Comparison of ENCODE assay signal across 8 mouse cellular contexts in the genomic region with DNA sequence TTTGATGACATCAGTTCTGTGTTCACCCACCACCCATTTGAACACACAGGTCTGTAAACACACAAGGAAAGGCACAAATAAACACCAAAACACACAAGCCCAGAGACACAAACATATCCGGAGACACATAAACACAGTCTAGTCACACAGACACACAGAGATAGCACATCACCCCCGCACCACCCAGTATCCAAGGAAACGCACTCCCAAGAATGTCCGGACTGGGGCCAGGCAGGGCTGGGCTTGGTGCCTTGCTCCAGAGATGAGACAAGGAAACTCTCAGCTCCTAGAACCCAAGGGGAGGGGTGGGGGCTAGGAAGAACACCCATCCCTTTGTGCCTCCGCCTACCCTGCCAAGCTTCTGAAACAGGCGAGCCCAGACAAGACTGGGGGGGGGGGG. TPM values are rescaled to one million over a fixed set of nuclear protein-coding genes. Genes with fewer than 3 reads are reported as not detected.
A peak's percentile ranks its signal among the peaks of the same experiment; 100 is the strongest.
DNase-seq lines count a peak whose midpoint lies in the region; ATAC-seq lines count a peak whose summit lies in the region.

No protein-coding gene starts in this region.

- 0 out of 2 replicates have a peak overlapping the region, but pooled peaks have one; percentile 10 for H3K27ac ChIP-seq in hindbrain, embryonic 11.5 days (ENCODE audit: low read depth, low read length)
- peak overlapping the region; percentile 81 for H3K27ac ChIP-seq in lung, embryonic 16.5 days (ENCODE audit: low read length)

- H3K4me1 ChIP-seq in hindbrain, embryonic 11.5 days (replicated peaks; ENCODE audit: control insufficient read depth, insufficient read depth, low read length) = peaks cover 16% of the 10 kb centered on the region; the same call in 1 of the 2 replicates
- peaks cover 54% of the 10 kb centered on the region for H3K4me1 ChIP-seq in lung, embryonic 16.5 days (replicated peaks; ENCODE audit: control insufficient read depth, insufficient read depth, low read length)

- DNase-seq in adrenal gland, postnatal 36 days = peak; percentile 47 to 71
- no peak for DNase-seq in adrenal gland, adult 18-20 months (ENCODE audit: low spot score in 2 of 2)
- DNase-seq in retina, postnatal 1 day = peak; percentile 29
- no peak for DNase-seq in retina, embryonic 14.5 days (ENCODE audit: low spot score)
- DNase-seq in hindbrain, embryonic 11.5 days (ENCODE audit: low spot score) = peak; percentile 41
- DNase-seq in testis, postnatal 10 days (ENCODE audit: low spot score) = peak; percentile 55

- no peak overlapping the region for H3K4me2 ChIP-seq in hindbrain, embryonic 11.5 days (replicated peaks; ENCODE audit: low read depth, low read length)
- no peak overlapping the region for H3K4me2 ChIP-seq in lung, embryonic 16.5 days (ENCODE audit: low read depth, low read length)

- WGBS in hindbrain, embryonic 11.5 days = 44% methylated on average over 6 of the region's 6 CpGs
- 27% methylated on average over 6 of the region's 6 CpGs for WGBS in lung, embryonic 16.5 days

- H3K4me3 ChIP-seq in hindbrain, embryonic 11.5 days (ENCODE audit: low read depth, low read length) = no peak overlapping the region
- H3K4me3 ChIP-seq in lung, embryonic 16.5 days (ENCODE audit: low read length) = no peak overlapping the region

- H3K27me3 ChIP-seq in hindbrain, embryonic 11.5 days (ENCODE audit: control insufficient read depth, insufficient read depth, low read length) = no peaks in the 10 kb centered on the region
- H3K27me3 ChIP-seq in lung, embryonic 16.5 days (ENCODE audit: control insufficient read depth, insufficient read depth, low read depth, low read length) = no peaks in the 10 kb centered on the region

- H3K36me3 ChIP-seq in hindbrain, embryonic 11.5 days (ENCODE audit: control insufficient read depth, insufficient read depth, low read length) = no peaks in the 10 kb centered on the region
- no peaks in the 10 kb centered on the region for H3K36me3 ChIP-seq in lung, embryonic 16.5 days (ENCODE audit: control insufficient read depth, insufficient read depth, low read length)

- H3K9me3 ChIP-seq in hindbrain, embryonic 11.5 days (ENCODE audit: control insufficient read depth, low read length) = no peaks in the 10 kb centered on the region
- no peaks in the 10 kb centered on the region for H3K9me3 ChIP-seq in lung, embryonic 16.5 days (ENCODE audit: control insufficient read depth, low read length)

- H3K9ac ChIP-seq in hindbrain, embryonic 11.5 days (ENCODE audit: low read depth, low read length) = no peak overlapping the region
- no peak overlapping the region; the same call in 1 of the 2 replicates for H3K9ac ChIP-seq in lung, embryonic 16.5 days (ENCODE audit: low read length)

- ATAC-seq in hindbrain, embryonic 11.5 days (ENCODE audit: low FRiP score) = no peak
- peak; percentile 54; the same call in 1 of the 2 replicates for ATAC-seq in lung, embryonic 16.5 days (ENCODE audit: low read depth)
- ATAC-seq in megakaryocyte, adult 5-6 weeks (ENCODE audit: poor library complexity, severe bottlenecking) = no peak

RNA-seq across cellular contexts. Expression of gene Phldb1, which starts 10.8 kb away (rescaled TPM):
- 10 to 100 TPM; 41.2 to 48.9 TPM for total RNA-seq in adrenal gland, postnatal 36 days (2021)
- total RNA-seq in adrenal gland, adult 18-20 months (2021) = 10 to 100 TPM; 24.1 to 60.8 TPM
- 36.0 and 36.3 TPM in 2 replicates for polyA plus RNA-seq in hindbrain, embryonic 11.5 days (2014; fragmentation: Nextera tagmentation; extraction: Ambion mirVana)
- polyA plus RNA-seq in lung, embryonic 16.5 days (2015; fragmentation: Nextera tagmentation; extraction: Ambion mirVana) = 26.4 and 28.1 TPM in 2 replicates
- 0.76 and 2.1 TPM in 2 replicates for total RNA-seq in megakaryocyte, adult 5-6 weeks (2015)
- total RNA-seq in megakaryocyte, adult 5-6 weeks (2017) = 2.0 and 2.6 TPM in 2 replicates

RNA-seq across cellular contexts. Expression of gene Arcn1, which starts 43.4 kb away (rescaled TPM):
- 100 to 1,000 TPM; 173 to 185 TPM for total RNA-seq in adrenal gland, postnatal 36 days (2021)
- 100 to 1,000 TPM; 139 to 168 TPM for total RNA-seq in adrenal gland, adult 18-20 months (2021)
- 198 and 204 TPM in 2 replicates for polyA plus RNA-seq in hindbrain, embryonic 11.5 days (2014; fragmentation: Nextera tagmentation; extraction: Ambion mirVana)
- polyA plus RNA-seq in lung, embryonic 16.5 days (2015; fragmentation: Nextera tagmentation; extraction: Ambion mirVana) = 190 and 201 TPM in 2 replicates
- 126 and 151 TPM in 2 replicates for total RNA-seq in megakaryocyte, adult 5-6 weeks (2015)
- 165 and 172 TPM in 2 replicates for total RNA-seq in megakaryocyte, adult 5-6 weeks (2017)

RNA-seq across cellular contexts. Expression of gene Ift46, which starts 43.5 kb away (rescaled TPM):
- 10 to 100 TPM; 68.9 to 97.6 TPM for total RNA-seq in adrenal gland, postnatal 36 days (2021)
- 10 to 100 TPM; 54.0 to 57.6 TPM for total RNA-seq in adrenal gland, adult 18-20 months (2021)
- polyA plus RNA-seq in hindbrain, embryonic 11.5 days (2014; fragmentation: Nextera tagmentation; extraction: Ambion mirVana) = 142 and 154 TPM in 2 replicates
- 99.1 and 112 TPM in 2 replicates for polyA plus RNA-seq in lung, embryonic 16.5 days (2015; fragmentation: Nextera tagmentation; extraction: Ambion mirVana)
- 38.5 and 53.7 TPM in 2 replicates for total RNA-seq in megakaryocyte, adult 5-6 weeks (2015)
- 27.6 and 40.8 TPM in 2 replicates for total RNA-seq in megakaryocyte, adult 5-6 weeks (2017)

RNA-seq across cellular contexts. Expression of gene Treh, which starts 51.2 kb away (rescaled TPM):
- total RNA-seq in adrenal gland, postnatal 36 days (2021) = not detected
- total RNA-seq in adrenal gland, adult 18-20 months (2021) = not detected
- not detected in 2 replicates for polyA plus RNA-seq in hindbrain, embryonic 11.5 days (2014; fragmentation: Nextera tagmentation; extraction: Ambion mirVana)
- not detected in 2 replicates for polyA plus RNA-seq in lung, embryonic 16.5 days (2015; fragmentation: Nextera tagmentation; extraction: Ambion mirVana)
- total RNA-seq in megakaryocyte, adult 5-6 weeks (2015) = not detected in 2 replicates
- not detected in 2 replicates for total RNA-seq in megakaryocyte, adult 5-6 weeks (2017)

Comparison
In these comparisons a context has a peak if more than half of its experiments do, and no peak if none do; other contexts are left out.
1. DNase-seq: peak in adrenal gland, postnatal 36 days (2 of 2), retina, postnatal 1 day (single experiment), hindbrain, embryonic 11.5 days (single experiment) and testis, postnatal 10 days (single experiment); none in adrenal gland, adult 18-20 months (0 of 2) and retina, embryonic 14.5 days (single experiment).
2. RNA of gene Phldb1, which starts 10.8 kb away (total RNA-seq): 24.1 to 60.8 TPM in adrenal gland, adult 18-20 months and 41.2 to 48.9 TPM in adrenal gland, postnatal 36 days; 0.76 to 2.6 TPM in megakaryocyte, adult 5-6 weeks; every median in the first group is over 4 times any median in the second.